Mouse (Mus musculus) heart, postnatal 0 days (tissue): ENCODE measurements around the gene Stard13. TPM values are rescaled to one million over a fixed set of nuclear protein-coding genes. Genes with fewer than 3 reads are reported as not detected.

Source experiments
- ATAC-seq: fragments of 200-750 bp; cut with Nextera tagmentation; 2 replicates; pipeline ENCODE4 v1.8.0; 2017; ENCODE audit warnings: low read depth, moderate number of reproducible peaks, moderate library complexity; ENCODE audit not compliant: insufficient read depth
- DNase-seq: peaks from one replicate; pipeline ENCODE4 v3.0.0-alpha.2; 2016; ENCODE audit warnings: low spot score
- H3K27ac ChIP-seq: fragments of 300-500 bp; sonication (generic); 2 replicates; pipeline ENCODE4 v1.5.1; 2014; ENCODE audit warnings: low read depth, mild to moderate bottlenecking
- H3K27me3 ChIP-seq: fragments of 300-500 bp; sonication (generic); 2 replicates; pipeline ENCODE4 v1.6.1; 2014; ENCODE audit warnings: low read length, mixed read lengths; ENCODE audit not compliant: control insufficient read depth, insufficient read depth
- H3K36me3 ChIP-seq: fragments of 300-500 bp; sonication (generic); replicated peaks from 2 replicates; pipeline ENCODE4 v1.6.1; 2014; ENCODE audit warnings: low read length, mixed read lengths; ENCODE audit not compliant: control insufficient read depth, insufficient read depth
- H3K4me1 ChIP-seq: fragments of 300-500 bp; sonication (generic); 2 replicates; pipeline ENCODE4 v1.6.1; 2014; ENCODE audit warnings: antibody characterized with exemption; ENCODE audit not compliant: control insufficient read depth, insufficient read depth
- H3K4me2 ChIP-seq: fragments of 300-500 bp; sonication (generic); 2 replicates; pipeline ENCODE4 v1.6.1; 2014; ENCODE audit warnings: low read depth, mild to moderate bottlenecking, low read length, moderate library complexity
- H3K4me3 ChIP-seq: fragments of 300-500 bp; sonication (generic); 2 replicates; pipeline ENCODE4 v1.5.1; 2014; ENCODE audit warnings: low read depth, low read length
- H3K9ac ChIP-seq: fragments of 300-500 bp; sonication (generic); replicated peaks from 2 replicates; pipeline ENCODE4 v1.6.1; 2014; ENCODE audit warnings: low read depth, low read length, mixed read lengths
- H3K9me3 ChIP-seq: fragments of 300-500 bp; sonication (generic); replicated peaks from 2 replicates; pipeline ENCODE4 v1.6.1; 2016; ENCODE audit warnings: low read length; ENCODE audit not compliant: control insufficient read depth
- CTCF ChIP-seq: IDR thresholded peaks from 2 replicates; pipeline ENCODE4 v1.5.1; 2016; ENCODE audit warnings: antibody characterized with exemption, control low read depth, low read depth
- EP300 ChIP-seq: IDR thresholded peaks from 2 replicates; pipeline ENCODE4 v1.6.1; 2016; ENCODE audit warnings: antibody characterized with exemption, low read depth
- WGBS: fragments of 180-500 bp; shearing (Covaris S2); extraction: QIAGEN DNeasy Blood & Tissue Kit; methylation state at CpG from one replicate; pipeline ENCODE4 v1.1.7; 2014; 5-methylcytosine and 5-hydroxymethylcytosine counted together
- polyA plus RNA-seq: library from polyadenylated mRNA; unstranded; fragments of >200 nt; fragmentation: Nextera tagmentation; extraction: Ambion mirVana; gene quantifications from 2 replicates; pipeline ENCODE4 v1.2.1, GENCODE M21; 2015
- total RNA-seq: library from RNA; depleted of rRNA; stranded (reverse); fragments of >200 nt; gene quantifications from 2 replicates; pipeline ENCODE4 v1.2.3, GENCODE M21; 2014; ENCODE audit warnings: low replicate concordance

The Stard13 gene
- total and polyA plus RNA-seq, 2 experiments from 2014 or later: 3.3 to 10.6 TPM

GRCm38 (mm10) chr5:151046917-151047316 is 186.7 kb downstream of the Stard13 start:
- H3K4me3 ChIP-seq: no peak overlapping the region
- no peaks in the 10 kb centered on the region for H3K27me3 ChIP-seq
- H3K4me2 ChIP-seq: no peak overlapping the region
- H3K36me3 ChIP-seq: peaks cover 27% of the 10 kb centered on the region
- peak overlapping the region; percentile 75 for H3K27ac ChIP-seq
- DNase-seq (peak; percentile 32), ATAC-seq (peak; percentile 54)
- TF ChIP-seq CTCF (no peak), EP300 (no peak)
- H3K9ac ChIP-seq: no peak overlapping the region
- H3K4me1 ChIP-seq: peaks cover 8% of the 10 kb centered on the region; the same call in 1 of the 2 replicates
- 71% methylated on average over 7 of the region's 7 CpGs for WGBS
- 0 out of 2 replicates have a peak, but pooled peaks cover under 1% of the 10 kb centered on the region for H3K9me3 ChIP-seq

- no peaks in the 10 kb centered on the region for H3K9me3 ChIP-seq
- ATAC-seq (no peak), DNase-seq (no peak)
- no peak for TF ChIP-seq EP300
- no peak for TF ChIP-seq CTCF
- H3K4me2 ChIP-seq: no peak overlapping the region
- H3K27ac ChIP-seq: no peak overlapping the region
- H3K4me3 ChIP-seq: no peak overlapping the region
- H3K36me3 ChIP-seq: peaks cover 31% of the 10 kb centered on the region
- no peak overlapping the region for H3K9ac ChIP-seq
- H3K27me3 ChIP-seq: no peaks in the 10 kb centered on the region
- 89% methylated on average over 6 of the region's 6 CpGs for whole genome bisulfite sequencing
- peaks cover 8% of the 10 kb centered on the region; the same call in 1 of the 2 replicates for H3K4me1 ChIP-seq
These were observed 187.5 kb downstream of the Stard13 start for GRCm38 (mm10) chr5:151046131-151046530.

- peaks cover under 1% of the 10 kb centered on the region; the same call in 1 of the 2 replicates for H3K4me1 ChIP-seq
- no peak overlapping the region for H3K4me2 ChIP-seq
- H3K27me3 ChIP-seq: no peaks in the 10 kb centered on the region
- TF ChIP-seq CTCF (no peak), EP300 (no peak)
- H3K36me3 ChIP-seq: peaks cover 45% of the 10 kb centered on the region
- H3K4me3 ChIP-seq: no peak overlapping the region
- H3K27ac ChIP-seq: no peak overlapping the region
- DNase-seq (no peak), ATAC-seq (no peak)
- 94% methylated on average over 5 of the region's 5 CpGs for WGBS
- no peak overlapping the region for H3K9ac ChIP-seq
- H3K9me3 ChIP-seq: no peaks in the 10 kb centered on the region
These were observed 190.7 kb downstream of the Stard13 start for GRCm38 (mm10) chr5:151042911-151043310.

- no peak for DNase-seq
- H3K4me1 ChIP-seq: no peaks in the 10 kb centered on the region
- ATAC-seq: no peak
- no peak for TF ChIP-seq CTCF
- TF ChIP-seq EP300: no peak
- no peaks in the 10 kb centered on the region for H3K27me3 ChIP-seq
- H3K4me2 ChIP-seq: no peak overlapping the region
- no peak overlapping the region for H3K4me3 ChIP-seq
- 0 out of 2 replicates have a peak, but pooled peaks cover 3% of the 10 kb centered on the region for H3K9me3 ChIP-seq
- H3K9ac ChIP-seq: no peak overlapping the region
- no peak overlapping the region for H3K27ac ChIP-seq
- 92% methylated on average over 7 of the region's 7 CpGs for WGBS
- H3K36me3 ChIP-seq: peaks cover 24% of the 10 kb centered on the region
These were observed 195.8 kb downstream of the Stard13 start for GRCm38 (mm10) chr5:151037871-151038270.

GRCm38 (mm10) chr5:151034715-151035512 is 198.7 kb downstream of the Stard13 start:
- peak; percentile 60 for ATAC-seq
- Histone ChIP-seq H3K27ac (no peak overlapping the region), H3K9me3 (0 out of 2 replicates have a peak, but pooled peaks cover 3% of the 10 kb centered on the region), H3K4me2 (no peak overlapping the region), H3K4me1 (no peaks in the 10 kb centered on the region), H3K9ac (no peak overlapping the region), H3K36me3 (peaks cover 18% of the 10 kb centered on the region), H3K4me3 (no peak overlapping the region), H3K27me3 (no peaks in the 10 kb centered on the region)
- peak; percentile 32 for DNase-seq
- 41% methylated on average over 9 of the region's 9 CpGs for WGBS
- TF ChIP-seq EP300 (no peak), CTCF (no peak)
